Mouse (Mus musculus): Measurements from ENCODE around the gene Zfp827.
A peak's percentile ranks its signal among the peaks of the same experiment; 100 is the strongest.

Gene Zfp827

GRCm38 (mm10) chr8:79065924-79066323 is 37.7 kb downstream of the Zfp827 start:
- no peak for DNase-seq

GRCm38 (mm10) chr8:79067812-79068630 is 39.8 kb downstream of the Zfp827 start:
- DNase-seq = no peak

GRCm38 (mm10) chr8:79073311-79073710 is 45.1 kb downstream of the Zfp827 start:
- DNase-seq = no peak

- DNase-seq = peak; percentile 96
Observed at GRCm38 (mm10) chr8:79074986-79075385, 46.7 kb downstream of the Zfp827 start.

- DNase-seq = no peak
Observed at GRCm38 (mm10) chr8:79077256-79077655, 49.0 kb downstream of the Zfp827 start.

- no peak for DNase-seq
Observed at GRCm38 (mm10) chr8:79078556-79079195, 50.4 kb downstream of the Zfp827 start.

- peak; percentile 89 for DNase-seq
Observed at GRCm38 (mm10) chr8:79079196-79079561, 50.9 kb downstream of the Zfp827 start.

GRCm38 (mm10) chr8:79080096-79080739 is 52.0 kb downstream of the Zfp827 start:
- peak; percentile 91 for DNase-seq

GRCm38 (mm10) chr8:79081333-79081732 is 53.1 kb downstream of the Zfp827 start:
- no peak for DNase-seq

- peak; percentile 83 for DNase-seq
Observed at GRCm38 (mm10) chr8:79081955-79082354, 53.7 kb downstream of the Zfp827 start.

GRCm38 (mm10) chr8:79083461-79084358 is 55.5 kb downstream of the Zfp827 start:
- peak; percentile 97 for DNase-seq

GRCm38 (mm10) chr8:79084359-79084820 is 56.2 kb downstream of the Zfp827 start:
- DNase-seq = no peak

- DNase-seq = peak; percentile 11
Observed at GRCm38 (mm10) chr8:79094422-79094821, 66.2 kb downstream of the Zfp827 start.

- DNase-seq = peak; percentile 74
Observed at GRCm38 (mm10) chr8:79095162-79095561, 66.9 kb downstream of the Zfp827 start.

- DNase-seq = peak; percentile 88
Observed at GRCm38 (mm10) chr8:79096970-79097369, 68.7 kb downstream of the Zfp827 start.

GRCm38 (mm10) chr8:79102707-79103106 is 74.5 kb downstream of the Zfp827 start:
- DNase-seq = peak; percentile 55

GRCm38 (mm10) chr8:79103185-79103878 is 75.1 kb downstream of the Zfp827 start:
- peak; percentile 84 for DNase-seq

GRCm38 (mm10) chr8:79103923-79104580 is 75.8 kb downstream of the Zfp827 start:
- DNase-seq = peak; percentile 92

GRCm38 (mm10) chr8:79104634-79105033 is 76.4 kb downstream of the Zfp827 start:
- DNase-seq = peak; percentile 92

- DNase-seq = peak; percentile 76
Observed at GRCm38 (mm10) chr8:79105186-79105585, 76.9 kb downstream of the Zfp827 start.

GRCm38 (mm10) chr8:79111461-79111860 is 83.2 kb downstream of the Zfp827 start:
- peak; percentile 56 for DNase-seq
